Mouse (Mus musculus) erythroblast, embryonic 14.5 days (primary cell): ENCODE data around the gene Polr2l.

Experiments
- GATA1 ChIP-seq: IDR thresholded peaks from 2 replicates; pipeline ENCODE4 v1.6.1; 2012; ENCODE audit warnings: low read length, inconsistent platforms, mixed read lengths
- TAL1 ChIP-seq: IDR thresholded peaks from 3 replicates; pipeline ENCODE4 v1.6.1; 2012; ENCODE audit warnings: low read length, inconsistent platforms, mixed read lengths

GRCm38 (mm10) chr7:141485186-141485585, 10.3 kb upstream of the Polr2l start:
- TF ChIP-seq GATA1 (no peak), TAL1 (no peak)
